Mouse (Mus musculus) cerebellum, adult 2 months (tissue): Measurements from ENCODE around the gene Rasa3. TPM values are rescaled to one million over a fixed set of nuclear protein-coding genes. Genes with fewer than 3 reads are reported as not detected.

Experiments used
- DNase-seq, 2 experiments: peaks; one replicate each; pipeline ENCODE4 v3.0.0; 2021
- H3K27ac ChIP-seq: fragments of 200-500 bp; 2 replicates; pipeline ENCODE4 v1.5.1; 2012; ENCODE audit warnings: low read length, control low read depth, inconsistent platforms; ENCODE audit not compliant: insufficient read depth
- H3K27me3 ChIP-seq: fragments of 200-500 bp; 2 replicates; pipeline ENCODE4 v1.6.1; 2012; ENCODE audit warnings: inconsistent platforms, mild to moderate bottlenecking, low read length, moderate library complexity; ENCODE audit not compliant: control insufficient read depth, insufficient read depth
- H3K4me1 ChIP-seq: fragments of 200-500 bp; 2 replicates; pipeline ENCODE4 v1.6.1; 2011; ENCODE audit warnings: low read length; ENCODE audit not compliant: control insufficient read depth, insufficient read depth
- H3K4me3 ChIP-seq: fragments of 200-500 bp; replicated peaks from 2 replicates; pipeline ENCODE3; 2011; ENCODE audit warnings: mild to moderate bottlenecking, low read depth, low read length, control low read depth; ENCODE audit not compliant: insufficient read depth
- CTCF ChIP-seq: fragments of 200-500 bp; IDR thresholded peaks from 2 replicates; pipeline ENCODE4 v1.5.1; 2011; ENCODE audit warnings: low read depth, mild to moderate bottlenecking, control low read depth, low read length, moderate library complexity, borderline replicate concordance; ENCODE audit not compliant: insufficient read depth
- POLR2A ChIP-seq: fragments of 200-500 bp; IDR thresholded peaks from 2 replicates; pipeline ENCODE4 v1.6.1; 2011; ENCODE audit warnings: low read length, control low read depth, borderline replicate concordance; ENCODE audit not compliant: insufficient read depth
- WGBS: fragments of 180-500 bp; shearing (Covaris S2); methylation state at CpG from one replicate; pipeline ENCODE4 v1.1.7; 2018; 5-methylcytosine and 5-hydroxymethylcytosine counted together
- polyA plus RNA-seq: library from polyadenylated mRNA; depleted of rRNA; stranded (reverse); fragments of >200 nt; gene quantifications from 2 replicates; pipeline ENCODE4 v1.2.3, GENCODE M21; 2012

Gene Rasa3
- polyA plus RNA-seq, 1 experiment = 94.9 TPM

DNA sequence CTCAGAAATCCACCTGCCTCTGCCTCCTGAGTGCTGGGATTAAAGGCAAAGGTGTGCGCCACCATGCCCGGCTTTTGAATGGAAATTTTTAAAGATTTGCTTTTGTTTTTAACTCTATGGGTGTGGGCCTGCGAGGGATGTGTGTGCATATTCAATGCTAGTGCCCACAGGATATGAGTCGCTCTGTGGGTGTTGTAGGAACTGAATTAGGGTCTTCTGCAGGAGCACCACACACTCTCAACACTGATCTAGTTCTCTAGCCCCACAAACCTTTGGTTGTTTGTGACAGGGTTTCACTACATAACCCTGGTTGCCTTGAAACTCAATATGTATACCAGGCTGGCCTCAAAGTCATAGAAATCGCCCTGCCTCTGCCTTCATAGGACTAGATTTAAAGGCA is 11.9 kb upstream of the Rasa3 start:
- Histone ChIP-seq H3K27me3 (no peaks in the 10 kb centered on the region), H3K27ac (no peak overlapping the region), H3K4me1 (peaks cover 28% of the 10 kb centered on the region), H3K4me3 (no peak overlapping the region)
- TF ChIP-seq POLR2A (no peak), CTCF (no peak)
- DNase-seq = no peak
- WGBS = 97% methylated on average over 5 of the region's 5 CpGs

GRCm38 (mm10) chr8:13688461-13688860 is 11.1 kb upstream of the Rasa3 start:
- H3K27me3 ChIP-seq = no peaks in the 10 kb centered on the region
- TF ChIP-seq POLR2A = no peak
- TF ChIP-seq CTCF = no peak
- H3K27ac ChIP-seq = no peak overlapping the region
- DNase-seq = no peak
- WGBS = 57% methylated on average over 6 of the region's 6 CpGs
- peaks cover 24% of the 10 kb centered on the region for H3K4me1 ChIP-seq
- H3K4me3 ChIP-seq = no peak overlapping the region

GRCm38 (mm10) chr8:13687941-13688340 is 10.5 kb upstream of the Rasa3 start:
- Histone ChIP-seq H3K27me3 (no peaks in the 10 kb centered on the region), H3K4me1 (peaks cover 22% of the 10 kb centered on the region), H3K27ac (no peak overlapping the region), H3K4me3 (no peak overlapping the region)
- TF ChIP-seq POLR2A (no peak), CTCF (no peak)
- no peak for DNase-seq
- WGBS = 90% methylated on average over 4 of the region's 4 CpGs

DNA sequence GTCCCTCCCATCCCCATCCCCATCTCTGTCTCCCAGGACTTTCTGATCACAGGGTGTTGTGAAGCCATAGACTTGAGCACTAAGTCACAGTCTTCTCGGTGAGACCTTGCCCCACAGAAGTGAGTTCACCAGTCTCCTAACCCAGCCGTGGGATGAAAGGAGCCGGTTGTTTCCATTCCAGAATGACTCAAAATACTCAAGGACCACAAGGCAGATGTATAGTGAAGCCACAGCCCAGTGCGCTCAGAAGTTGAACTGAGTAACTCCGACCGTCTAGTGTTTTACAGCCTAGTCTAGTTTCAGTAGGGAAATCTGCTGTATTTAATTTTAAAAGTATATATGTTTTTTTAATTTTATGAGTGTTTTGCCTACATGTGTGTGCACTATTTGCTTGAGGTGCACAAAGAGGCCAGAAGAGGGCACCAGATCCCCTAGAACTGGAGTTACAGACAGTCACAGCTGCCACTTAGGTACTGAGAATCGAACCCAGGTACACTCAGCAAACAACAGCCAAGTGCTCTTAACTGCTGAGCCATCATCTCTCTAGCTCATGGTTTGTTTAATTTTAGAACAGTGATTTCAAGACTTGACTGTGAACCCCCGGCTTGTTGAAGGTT is 9.8 kb upstream of the Rasa3 start:
- H3K27me3 ChIP-seq = no peaks in the 10 kb centered on the region
- TF ChIP-seq CTCF (no peak), POLR2A (no peak)
- H3K4me3 ChIP-seq = no peak overlapping the region
- 95% methylated on average over 8 of the region's 8 CpGs for WGBS
- H3K27ac ChIP-seq = no peak overlapping the region
- peaks cover 18% of the 10 kb centered on the region for H3K4me1 ChIP-seq
- DNase-seq = no peak

DNA sequence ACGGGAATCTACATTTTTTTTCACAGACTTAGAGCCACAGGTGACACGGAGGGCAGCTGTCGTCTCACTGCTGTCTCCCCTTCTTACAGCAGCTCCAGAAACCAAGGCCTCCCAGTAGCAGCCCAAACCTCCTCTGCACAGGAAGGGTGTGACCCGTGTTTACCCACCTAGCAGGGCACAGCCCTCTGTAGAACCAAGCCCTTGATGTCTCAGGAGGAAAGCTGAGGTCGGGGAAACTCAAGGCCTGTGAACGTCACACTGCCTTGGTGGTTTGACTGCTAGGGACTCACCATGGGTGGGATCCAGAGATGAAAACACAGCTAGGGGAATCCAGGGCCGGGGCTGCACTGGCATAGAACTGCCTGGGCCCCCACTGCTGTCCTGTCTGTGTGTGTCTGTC is 9.0 kb upstream of the Rasa3 start:
- Histone ChIP-seq H3K27ac (no peak overlapping the region), H3K4me3 (no peak overlapping the region), H3K4me1 (peaks cover 18% of the 10 kb centered on the region), H3K27me3 (no peaks in the 10 kb centered on the region)
- DNase-seq = no peak
- WGBS = 85% methylated on average over 7 of the region's 7 CpGs
- no peak for TF ChIP-seq CTCF
- no peak for TF ChIP-seq POLR2A

GRCm38 (mm10) chr8:13685674-13686314 is 8.4 kb upstream of the Rasa3 start:
- Histone ChIP-seq H3K27ac (no peak overlapping the region), H3K27me3 (no peaks in the 10 kb centered on the region), H3K4me3 (no peak overlapping the region), H3K4me1 (peaks cover 18% of the 10 kb centered on the region)
- no peak for TF ChIP-seq POLR2A
- TF ChIP-seq CTCF = no peak
- WGBS = 61% methylated on average over 16 of the region's 16 CpGs
- peak; percentile 67 to 77 for DNase-seq

DNA sequence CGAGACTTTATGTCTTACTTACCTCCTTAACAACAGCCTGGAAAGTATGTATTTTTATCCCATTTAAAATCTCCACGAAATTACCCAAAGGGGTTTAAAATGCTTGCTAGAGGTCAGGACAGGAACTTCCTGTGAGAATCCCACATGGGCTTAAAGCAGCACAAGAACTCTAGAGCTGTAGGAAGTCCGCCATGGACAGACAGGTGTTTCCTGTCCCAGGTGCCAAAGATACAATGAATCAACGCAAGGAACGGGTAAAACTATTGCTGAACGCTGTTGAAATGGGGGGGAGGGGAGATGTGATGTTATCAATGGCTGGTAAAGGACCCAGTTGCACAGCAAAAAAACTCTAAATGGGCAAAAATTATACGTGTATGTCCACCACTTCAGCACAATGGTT is 6.7 kb upstream of the Rasa3 start:
- Histone ChIP-seq H3K27me3 (no peaks in the 10 kb centered on the region), H3K4me3 (no peak overlapping the region), H3K27ac (no peak overlapping the region), H3K4me1 (peaks cover 18% of the 10 kb centered on the region)
- 84% methylated on average over 7 of the region's 7 CpGs for WGBS
- DNase-seq = no peak
- TF ChIP-seq CTCF (no peak), POLR2A (no peak)

DNA sequence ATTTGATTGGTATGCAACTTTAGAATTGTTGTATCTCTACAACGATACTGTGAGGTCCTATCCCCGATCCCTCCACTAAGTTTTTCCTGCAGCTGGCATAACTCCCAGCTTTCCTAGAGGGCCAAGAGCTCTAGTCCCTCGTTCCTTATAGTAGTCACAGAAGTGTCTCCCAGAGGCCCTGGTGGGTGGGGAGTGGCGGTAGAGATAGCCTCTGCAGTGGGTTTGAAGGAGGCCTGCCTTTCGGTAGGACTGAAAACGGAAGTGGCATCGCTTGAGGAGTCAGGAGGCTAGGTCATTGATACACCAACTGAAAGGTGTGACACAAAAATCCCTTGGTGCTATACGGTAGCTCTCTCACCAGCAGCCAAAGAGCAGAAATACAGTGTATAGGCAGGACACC is 779 bp upstream of the Rasa3 start:
- peaks cover 11% of the 10 kb centered on the region for H3K4me1 ChIP-seq
- no peak overlapping the region for H3K4me3 ChIP-seq
- WGBS = 33% methylated on average over 8 of the region's 8 CpGs
- DNase-seq = peak in 1 of 2 experiments; percentile 34
- H3K27ac ChIP-seq = no peak overlapping the region
- TF ChIP-seq POLR2A (no peak), CTCF (no peak)
- no peaks in the 10 kb centered on the region for H3K27me3 ChIP-seq
